Mouse (Mus musculus): ENCODE data around the gene Gm10073.
"Not testable (repeated sequence)": the region's sequence is repeated elsewhere in the genome, so short reads cannot be mapped to it uniquely, and the experiment has no call there.

The Gm10073 gene

GRCm38 (mm10) chr8:106573168-106573567 is at the start of gene Gm10073:
TSS of gene Gm10073 (minus strand) at chr8:106573461.
- not testable (repeated sequence) for DNase-seq (ENCODE audit: extremely low spot score)

GRCm38 (mm10) chr8:106623016-106623415 is 49.8 kb upstream of the Gm10073 start:
- no peak for DNase-seq (ENCODE audit: extremely low spot score)

GRCm38 (mm10) chr8:106620488-106620887 is 47.2 kb upstream of the Gm10073 start:
- no peak for DNase-seq (ENCODE audit: extremely low spot score)

- peak; percentile 55 for DNase-seq (ENCODE audit: extremely low spot score)
These were observed 46.4 kb upstream of the Gm10073 start for GRCm38 (mm10) chr8:106619549-106620245.

- DNase-seq (ENCODE audit: extremely low spot score) = no peak
These were observed 45.1 kb upstream of the Gm10073 start for GRCm38 (mm10) chr8:106618324-106618723.

- no peak for DNase-seq (ENCODE audit: extremely low spot score)
These were observed 44.6 kb upstream of the Gm10073 start for GRCm38 (mm10) chr8:106617865-106618264.

- no peak for DNase-seq (ENCODE audit: extremely low spot score)
These were observed 43.9 kb upstream of the Gm10073 start for GRCm38 (mm10) chr8:106617196-106617595.

- no peak for DNase-seq (ENCODE audit: extremely low spot score)
These were observed 43.4 kb upstream of the Gm10073 start for GRCm38 (mm10) chr8:106616679-106617078.

- DNase-seq (ENCODE audit: extremely low spot score) = no peak
These were observed 42.5 kb upstream of the Gm10073 start for GRCm38 (mm10) chr8:106615661-106616299.

GRCm38 (mm10) chr8:106614704-106615103 is 41.4 kb upstream of the Gm10073 start:
- peak; percentile 20 for DNase-seq (ENCODE audit: extremely low spot score)

- no peak for DNase-seq (ENCODE audit: extremely low spot score)
These were observed 38.8 kb upstream of the Gm10073 start for GRCm38 (mm10) chr8:106612047-106612446.

- no peak for DNase-seq (ENCODE audit: extremely low spot score)
These were observed 37.8 kb upstream of the Gm10073 start for GRCm38 (mm10) chr8:106610958-106611640.

GRCm38 (mm10) chr8:106609076-106609903 is 36.0 kb upstream of the Gm10073 start:
- DNase-seq (ENCODE audit: extremely low spot score) = no peak

- no peak for DNase-seq (ENCODE audit: extremely low spot score)
These were observed 35.2 kb upstream of the Gm10073 start for GRCm38 (mm10) chr8:106608425-106608824.

GRCm38 (mm10) chr8:106607783-106608182 is 34.5 kb upstream of the Gm10073 start:
- DNase-seq (ENCODE audit: extremely low spot score) = not testable (repeated sequence)

GRCm38 (mm10) chr8:106606601-106607145 is 33.4 kb upstream of the Gm10073 start:
- no peak for DNase-seq (ENCODE audit: extremely low spot score)

- DNase-seq (ENCODE audit: extremely low spot score) = no peak
These were observed 32.9 kb upstream of the Gm10073 start for GRCm38 (mm10) chr8:106606121-106606520.

- no peak for DNase-seq (ENCODE audit: extremely low spot score)
These were observed 32.4 kb upstream of the Gm10073 start for GRCm38 (mm10) chr8:106605657-106606056.

GRCm38 (mm10) chr8:106603933-106604332 is 30.7 kb upstream of the Gm10073 start:
- peak; percentile 19 for DNase-seq (ENCODE audit: extremely low spot score)

GRCm38 (mm10) chr8:106603131-106603819 is 30.0 kb upstream of the Gm10073 start, which contains the start of gene Cdh1:
TSS of gene Cdh1 (plus strand) at chr8:106603351.
- peak; percentile 48 for DNase-seq (ENCODE audit: extremely low spot score)
